Mouse (Mus musculus): ENCODE measurements around the gene Txn1.
A peak's percentile ranks its signal among the peaks of the same experiment; 100 is the strongest.

DNA sequence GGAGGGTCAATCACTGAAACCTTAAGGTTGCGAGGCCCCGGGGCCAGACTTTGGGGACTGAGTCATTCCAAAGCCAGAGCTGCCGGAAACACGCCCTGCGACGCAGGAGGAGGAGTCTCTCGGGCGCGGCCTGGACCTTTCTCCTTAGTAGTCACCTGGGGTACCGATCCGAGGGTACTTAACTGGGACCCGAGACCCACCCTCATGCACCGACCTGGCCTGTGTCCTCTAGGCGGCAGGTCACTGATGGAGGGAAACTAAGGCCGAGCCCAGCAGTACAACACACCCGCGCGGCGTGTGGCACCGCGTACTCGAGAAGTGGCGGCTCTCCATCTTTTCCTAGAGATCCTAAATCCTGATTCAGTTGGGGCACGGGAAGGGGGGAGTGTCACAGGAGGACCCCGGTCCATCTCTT lies 660 bp downstream of the Txn1 start:
- TF ChIP-seq CTCF (IDR thresholded peaks at IDR 0.05; ENCODE audit: insufficient read depth, low read length) (no peak), POLR2A (IDR thresholded peaks at IDR 0.05; ENCODE audit: borderline replicate concordance, extremely low read depth, low read depth, low read length) (peak; percentile 37; the same call in 1 of the 2 replicates)

Data from lung, adult 2 months (tissue).